Mouse (Mus musculus) midbrain, embryonic 14.5 days (tissue): ENCODE data around the gene Mkrn1. TPM values are rescaled to one million over a fixed set of nuclear protein-coding genes. Genes with fewer than 3 reads are reported as not detected.
A peak's percentile ranks its signal among the peaks of the same experiment; 100 is the strongest.
"Not testable (repeated sequence)": the region's sequence is repeated elsewhere in the genome, so short reads cannot be mapped to it uniquely, and the experiment has no call there.

Experiments
- ATAC-seq: fragments of 200-750 bp; cut with Nextera tagmentation; 2 replicates; pipeline ENCODE4 v1.8.0; 2017; ENCODE audit warnings: moderate number of reproducible peaks, moderate library complexity; ENCODE audit not compliant: low FRiP score, low TSS enrichment
- DNase-seq: peaks from one replicate; pipeline ENCODE4 v3.0.0-alpha.2; 2015
- H3K27ac ChIP-seq: fragments of 300-500 bp; sonication (generic); replicated peaks from 2 replicates; pipeline ENCODE4 v1.5.1; 2014; ENCODE audit warnings: mild to moderate bottlenecking, low read depth, low read length, moderate library complexity
- H3K27me3 ChIP-seq: fragments of 300-500 bp; sonication (generic); 2 replicates; pipeline ENCODE4 v1.6.1; 2014; ENCODE audit warnings: low read length, control low read depth, mixed read lengths; ENCODE audit not compliant: control insufficient read depth, insufficient read depth
- H3K36me3 ChIP-seq: fragments of 300-500 bp; sonication (generic); 2 replicates; pipeline ENCODE4 v1.6.1; 2014; ENCODE audit warnings: low read length, control low read depth; ENCODE audit not compliant: control insufficient read depth, insufficient read depth
- H3K4me1 ChIP-seq: fragments of 300-500 bp; sonication (generic); 2 replicates; pipeline ENCODE4 v1.6.1; 2014; ENCODE audit warnings: mild to moderate bottlenecking, antibody characterized with exemption, low read length, control low read depth; ENCODE audit not compliant: control insufficient read depth, insufficient read depth
- H3K4me2 ChIP-seq: fragments of 300-500 bp; sonication (generic); 2 replicates; pipeline ENCODE4 v1.6.1; 2014; ENCODE audit warnings: mild to moderate bottlenecking, low read length, moderate library complexity
- H3K4me3 ChIP-seq: fragments of 300-500 bp; sonication (generic); replicated peaks from 2 replicates; pipeline ENCODE4 v1.5.1; 2014; ENCODE audit warnings: low read depth, low read length
- H3K9ac ChIP-seq: fragments of 300-500 bp; sonication (generic); replicated peaks from 2 replicates; pipeline ENCODE4 v1.6.1; 2014; ENCODE audit warnings: mild to moderate bottlenecking, low read length, moderate library complexity
- H3K9me3 ChIP-seq: fragments of 300-500 bp; sonication (generic); 2 replicates; pipeline ENCODE4 v1.6.1; 2016; ENCODE audit warnings: low read length, control low read depth, mixed read lengths; ENCODE audit not compliant: control insufficient read depth
- WGBS: fragments of 180-500 bp; shearing (Covaris S2); extraction: QIAGEN DNeasy Blood & Tissue Kit; methylation state at CpG from one replicate; pipeline ENCODE4 v1.1.7; 2014; 5-methylcytosine and 5-hydroxymethylcytosine counted together
- polyA plus RNA-seq: library from polyadenylated mRNA; unstranded; fragments of >200 nt; fragmentation: Nextera tagmentation; extraction: Ambion mirVana; gene quantifications from 2 replicates; pipeline ENCODE4 v1.2.1, GENCODE M21; 2014

The Mkrn1 gene
- polyA plus RNA-seq, 1 experiment from 2014 or later, result 294 TPM

- Histone ChIP-seq H3K9me3 (no peaks in the 10 kb centered on the region), H3K27me3 (no peaks in the 10 kb centered on the region), H3K27ac (no peak overlapping the region), H3K4me3 (no peak overlapping the region), H3K36me3 (peaks cover 56% of the 10 kb centered on the region), H3K9ac (no peak overlapping the region), H3K4me2 (no peak overlapping the region), H3K4me1 (no peaks in the 10 kb centered on the region)
- ATAC-seq, result no peak
- DNase-seq, result no peak
- WGBS, result 91% methylated on average over 2 of the region's 2 CpGs
These were observed 57.6 kb downstream of the Mkrn1 start for GRCm38 (mm10) chr6:39362684-39363083.

- not testable (repeated sequence) for H3K9me3 ChIP-seq, H3K4me2 ChIP-seq, DNase-seq, H3K4me3 ChIP-seq, H3K27me3 ChIP-seq, H3K4me1 ChIP-seq, ATAC-seq, H3K27ac ChIP-seq, H3K9ac ChIP-seq
- WGBS, result 99% methylated on average over 9 of the region's 9 CpGs
- peaks cover 71% of the 10 kb centered on the region for H3K36me3 ChIP-seq
These were observed 61.1 kb downstream of the Mkrn1 start for GRCm38 (mm10) chr6:39359207-39359606.

- peaks cover 28% of the 10 kb centered on the region; the same call in 1 of the 2 replicates for H3K4me1 ChIP-seq
- DNase-seq (no peak), ATAC-seq (no peak)
- H3K9ac ChIP-seq, result no peak overlapping the region
- no peak overlapping the region for H3K4me3 ChIP-seq
- 52% methylated on average over 6 of the region's 6 CpGs for WGBS
- peaks cover 48% of the 10 kb centered on the region for H3K36me3 ChIP-seq
- no peaks in the 10 kb centered on the region for H3K9me3 ChIP-seq
- no peaks in the 10 kb centered on the region for H3K27me3 ChIP-seq
- peak overlapping the region; percentile 54; the same call in 1 of the 2 replicates for H3K27ac ChIP-seq
- no peak overlapping the region for H3K4me2 ChIP-seq
These were observed 71.3 kb downstream of the Mkrn1 start for GRCm38 (mm10) chr6:39348946-39349345.

GRCm38 (mm10) chr6:39347880-39348814 lies 72.1 kb downstream of the Mkrn1 start:
- 0 out of 2 replicates have a peak, but pooled peaks have one; percentile 15 for ATAC-seq
- H3K9ac ChIP-seq, result no peak overlapping the region
- DNase-seq, result peak; percentile 33
- no peak overlapping the region for H3K4me2 ChIP-seq
- H3K9me3 ChIP-seq, result no peaks in the 10 kb centered on the region
- H3K4me1 ChIP-seq, result peaks cover 28% of the 10 kb centered on the region; the same call in 1 of the 2 replicates
- H3K27me3 ChIP-seq, result no peaks in the 10 kb centered on the region
- 10% methylated on average over 4 of the region's 4 CpGs for WGBS
- H3K4me3 ChIP-seq, result no peak overlapping the region
- H3K27ac ChIP-seq, result peak overlapping the region; percentile 54
- H3K36me3 ChIP-seq, result peaks cover 48% of the 10 kb centered on the region

Other genes with a start within 250 kb of the Mkrn1 start
- 6.4 and 10.7 TPM in 2 replicates for gene Kdm7a, start 213.7 kb downstream of the Mkrn1 start, polyA plus RNA-seq
- gene Slc37a3, start 42.8 kb downstream of the Mkrn1 start, polyA plus RNA-seq, result 58.4 and 69.3 TPM in 2 replicates
- gene Rab19, start 39.3 kb downstream of the Mkrn1 start, polyA plus RNA-seq, result 0.17 TPM in 1 of 2 replicates, not detected in the other
- gene Dennd2a, start 137.4 kb upstream of the Mkrn1 start, polyA plus RNA-seq, result 23.3 and 31.5 TPM in 2 replicates
- gene Adck2, start 153.4 kb upstream of the Mkrn1 start, polyA plus RNA-seq, result 34.5 and 48.7 TPM in 2 replicates
- 0.58 TPM in 1 of 2 replicates, not detected in the other for gene Gm42420, start 165.3 kb upstream of the Mkrn1 start, polyA plus RNA-seq
- 404 and 530 TPM in 2 replicates for gene Ndufb2, start 172.1 kb upstream of the Mkrn1 start, polyA plus RNA-seq